Mouse (Mus musculus) E14TG2a.4 (cell line): Measurements from ENCODE around the gene Cdk2ap2.

Experiments used
- CTCF ChIP-seq: conservative IDR thresholded peaks from 2 replicates; pipeline ENCODE4 v1.5.1; 2014; ENCODE audit warnings: low read length
- POU5F1 ChIP-seq: IDR thresholded peaks from 2 replicates; pipeline ENCODE4 v1.6.1; 2014; ENCODE audit warnings: low read length, borderline replicate concordance

DNA sequence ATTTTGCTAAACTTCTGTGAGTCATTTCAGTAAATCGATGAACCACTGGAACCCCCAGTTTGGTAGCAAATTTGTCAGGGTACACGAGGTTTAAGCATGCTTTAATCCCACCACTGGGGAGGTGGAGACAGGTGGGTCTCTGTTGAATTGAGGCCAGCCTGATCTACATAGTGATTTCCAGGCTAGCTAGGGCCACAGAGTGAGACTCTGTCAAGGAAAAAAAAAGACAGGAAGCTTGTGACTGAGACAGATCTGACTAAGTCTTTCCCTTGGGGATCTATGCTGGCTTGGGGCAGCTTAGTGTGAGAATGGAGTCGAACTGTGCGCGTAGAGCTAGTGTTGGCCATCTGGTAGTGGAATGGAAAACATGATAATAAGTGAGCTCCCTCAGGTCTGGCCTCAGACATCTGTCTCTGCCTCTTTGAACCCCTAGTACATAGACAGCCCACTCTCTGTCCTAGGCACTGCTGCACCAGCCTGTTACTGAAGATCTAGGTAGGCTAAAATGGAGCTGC lies 44.4 kb upstream of the Cdk2ap2 start:
- TF ChIP-seq CTCF (no peak), POU5F1 (no peak)
